Mouse (Mus musculus) intestine, postnatal 0 days (tissue): Measurements from ENCODE around the gene Grm8. TPM values are rescaled to one million over a fixed set of nuclear protein-coding genes. Genes with fewer than 3 reads are reported as not detected.

ENCODE experiments used
- ATAC-seq: fragments of 200-750 bp; cut with Nextera tagmentation; 2 replicates; pipeline ENCODE4 v1.8.0; 2017; ENCODE audit warnings: mild to moderate bottlenecking, moderate TSS enrichment, moderate library complexity
- H3K27ac ChIP-seq: fragments of 300-500 bp; sonication (generic); 2 replicates; pipeline ENCODE4 v1.5.1; 2014; ENCODE audit warnings: mild to moderate bottlenecking, low read depth, low read length, moderate library complexity
- H3K27me3 ChIP-seq: fragments of 300-500 bp; sonication (generic); replicated peaks from 2 replicates; pipeline ENCODE4 v1.6.1; 2014; ENCODE audit warnings: low read length, mixed read lengths; ENCODE audit not compliant: control insufficient read depth, insufficient read depth
- H3K36me3 ChIP-seq: fragments of 300-500 bp; sonication (generic); 2 replicates; pipeline ENCODE4 v1.6.1; 2014; ENCODE audit warnings: mild to moderate bottlenecking, moderate library complexity; ENCODE audit not compliant: control insufficient read depth, insufficient read depth
- H3K4me1 ChIP-seq: fragments of 300-500 bp; sonication (generic); replicated peaks from 2 replicates; pipeline ENCODE4 v1.6.1; 2014; ENCODE audit warnings: antibody characterized with exemption, low read length, mixed read lengths; ENCODE audit not compliant: control insufficient read depth, insufficient read depth
- H3K4me2 ChIP-seq: fragments of 300-500 bp; sonication (generic); replicated peaks from 2 replicates; pipeline ENCODE4 v1.6.1; 2014; ENCODE audit warnings: low read depth, mild to moderate bottlenecking, moderate library complexity
- H3K4me3 ChIP-seq: fragments of 300-500 bp; sonication (generic); 2 replicates; pipeline ENCODE4 v1.5.1; 2014; ENCODE audit warnings: low read depth, low read length
- H3K9ac ChIP-seq: fragments of 300-500 bp; sonication (generic); 2 replicates; pipeline ENCODE4 v1.6.1; 2014; ENCODE audit warnings: mild to moderate bottlenecking, low read depth, low read length
- H3K9me3 ChIP-seq: fragments of 300-500 bp; sonication (generic); 2 replicates; pipeline ENCODE4 v1.6.1; 2016; ENCODE audit warnings: mixed run types; ENCODE audit not compliant: control insufficient read depth
- CTCF ChIP-seq: sonication (generic); IDR thresholded peaks from 2 replicates; pipeline ENCODE4 v1.5.1; 2016; ENCODE audit warnings: low read depth, mild to moderate bottlenecking, control low read depth, antibody characterized with exemption, moderate library complexity
- WGBS: fragments of 180-500 bp; shearing (Covaris S2); extraction: QIAGEN DNeasy Blood & Tissue Kit; methylation state at CpG from one replicate; pipeline ENCODE4 v1.1.7; 2014; 5-methylcytosine and 5-hydroxymethylcytosine counted together
- polyA plus RNA-seq: library from polyadenylated mRNA; unstranded; fragments of >200 nt; fragmentation: Nextera tagmentation; extraction: Ambion mirVana; gene quantifications from 2 replicates; pipeline ENCODE4 v1.2.1, GENCODE M21; 2015

Grm8 gene
- polyA plus RNA-seq, 1 experiment from 2014 or later = 1.1 TPM

DNA sequence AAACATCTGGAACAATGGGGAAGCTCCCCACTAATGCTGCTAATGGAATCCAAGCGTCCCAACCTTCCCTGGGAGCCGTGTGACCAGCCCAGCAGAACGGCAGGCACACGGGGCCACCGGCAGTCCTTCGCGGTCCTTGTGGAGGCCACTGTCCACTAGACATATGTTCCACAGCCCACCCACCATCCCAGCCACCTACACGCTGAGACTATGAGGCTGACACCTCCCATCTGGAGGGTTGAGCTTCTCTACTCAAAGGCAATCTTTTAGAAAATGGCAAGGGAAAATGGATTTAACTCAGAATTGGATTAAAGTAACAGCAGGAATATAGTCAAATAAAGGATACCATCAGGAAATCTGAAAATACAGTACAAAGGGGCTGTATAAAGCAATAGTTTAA is 23.4 kb downstream of the Grm8 start:
- Histone ChIP-seq H3K9me3 (no peaks in the 10 kb centered on the region), H3K36me3 (no peaks in the 10 kb centered on the region), H3K4me2 (no peak overlapping the region), H3K4me3 (no peak overlapping the region), H3K27ac (no peak overlapping the region), H3K9ac (no peak overlapping the region), H3K4me1 (no peaks in the 10 kb centered on the region), H3K27me3 (no peaks in the 10 kb centered on the region)
- 88% methylated on average over 8 of the region's 8 CpGs for WGBS
- ATAC-seq = no peak
- no peak for TF ChIP-seq CTCF

DNA sequence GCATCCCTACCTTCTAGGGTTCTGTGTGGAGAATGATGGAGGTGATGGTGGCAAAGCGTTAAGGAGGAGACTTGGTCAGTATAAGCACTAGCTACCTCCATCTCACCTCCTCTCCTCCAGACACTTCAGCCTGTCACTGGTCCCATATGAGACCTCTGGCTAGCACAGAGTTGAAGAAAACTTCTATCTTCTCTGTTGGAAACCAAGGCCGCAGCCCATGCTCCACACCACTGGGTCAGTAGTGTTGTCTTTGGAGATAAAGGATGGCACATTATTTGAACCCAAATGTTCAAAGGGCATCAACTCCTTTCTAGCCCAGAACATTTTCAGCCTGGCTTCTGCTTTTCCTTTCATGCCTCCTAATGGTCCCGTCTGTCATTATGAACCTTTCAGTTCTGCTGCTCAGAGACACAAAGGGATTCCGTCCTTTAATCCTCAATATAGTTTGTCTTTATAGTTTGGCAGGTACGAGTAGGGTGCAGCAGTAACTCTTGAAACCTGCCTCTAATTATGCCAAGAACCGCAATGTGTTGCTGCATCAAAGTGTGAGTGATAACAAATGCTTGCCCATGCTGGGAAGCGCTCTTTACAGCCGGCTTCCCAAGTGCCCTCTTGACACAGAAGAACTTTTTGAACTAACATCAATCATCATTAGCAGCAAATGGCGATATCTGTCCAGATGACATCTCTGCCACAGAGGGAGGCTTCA is 32.2 kb downstream of the Grm8 start:
- no peaks in the 10 kb centered on the region for H3K27me3 ChIP-seq
- no peak overlapping the region for H3K9ac ChIP-seq
- H3K4me2 ChIP-seq = no peak overlapping the region
- H3K9me3 ChIP-seq = no peaks in the 10 kb centered on the region
- H3K4me3 ChIP-seq = no peak overlapping the region
- WGBS = 54% methylated on average over 9 of the region's 9 CpGs
- no peaks in the 10 kb centered on the region for H3K4me1 ChIP-seq
- no peaks in the 10 kb centered on the region for H3K36me3 ChIP-seq
- H3K27ac ChIP-seq = no peak overlapping the region
- ATAC-seq = no peak
- TF ChIP-seq CTCF = no peak

DNA sequence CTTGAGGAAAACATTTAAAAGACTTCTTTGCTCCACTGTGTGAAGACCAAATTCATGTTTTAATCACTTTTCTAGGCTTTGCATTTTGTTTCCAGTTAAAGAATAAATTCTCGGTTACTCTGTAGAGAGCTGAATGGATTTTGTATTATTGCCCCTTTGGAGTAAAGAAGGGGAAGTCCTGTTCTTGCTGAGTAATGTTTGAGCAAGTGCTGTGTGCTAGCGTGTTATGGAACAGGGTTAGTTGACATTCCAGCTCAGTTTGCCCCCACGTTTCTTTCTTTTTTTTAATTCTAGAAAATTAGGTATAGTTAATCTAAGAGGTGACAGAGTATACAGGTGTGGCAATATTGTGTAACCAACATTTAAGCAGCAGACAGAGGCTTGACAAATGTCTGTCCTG is 35.0 kb downstream of the Grm8 start:
- H3K27ac ChIP-seq = no peak overlapping the region
- H3K9me3 ChIP-seq = no peaks in the 10 kb centered on the region
- no peak for TF ChIP-seq CTCF
- no peak overlapping the region for H3K4me2 ChIP-seq
- no peaks in the 10 kb centered on the region for H3K4me1 ChIP-seq
- WGBS = 75% methylated on average over 3 of the region's 3 CpGs
- no peaks in the 10 kb centered on the region for H3K27me3 ChIP-seq
- no peak for ATAC-seq
- no peaks in the 10 kb centered on the region for H3K36me3 ChIP-seq
- no peak overlapping the region for H3K4me3 ChIP-seq
- no peak overlapping the region for H3K9ac ChIP-seq

DNA sequence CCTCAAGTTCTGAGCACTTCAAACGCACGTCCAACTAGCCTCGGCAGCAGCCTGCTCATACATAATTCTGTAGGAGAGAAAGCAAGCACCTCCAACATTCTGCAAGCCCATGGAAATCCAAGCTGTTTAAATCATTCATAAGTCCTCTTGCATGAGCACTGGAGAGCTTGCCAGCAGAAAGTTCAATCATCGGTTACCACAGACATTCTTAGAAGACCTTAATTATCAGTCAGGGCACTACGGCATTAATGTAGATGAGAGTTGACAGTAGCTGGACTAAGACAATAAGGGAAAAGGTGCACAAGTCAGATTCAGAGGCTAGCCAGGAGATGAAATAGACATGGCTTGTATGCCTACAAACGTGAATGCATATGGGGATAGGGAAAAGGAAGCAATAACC is 42.5 kb downstream of the Grm8 start:
- ATAC-seq = no peak
- no peak overlapping the region for H3K4me2 ChIP-seq
- H3K9ac ChIP-seq = no peak overlapping the region
- H3K27me3 ChIP-seq = no peaks in the 10 kb centered on the region
- no peak overlapping the region for H3K27ac ChIP-seq
- H3K4me1 ChIP-seq = no peaks in the 10 kb centered on the region
- H3K9me3 ChIP-seq = no peaks in the 10 kb centered on the region
- WGBS = 85% methylated on average over 6 of the region's 6 CpGs
- H3K36me3 ChIP-seq = no peaks in the 10 kb centered on the region
- TF ChIP-seq CTCF = no peak
- no peak overlapping the region for H3K4me3 ChIP-seq

DNA sequence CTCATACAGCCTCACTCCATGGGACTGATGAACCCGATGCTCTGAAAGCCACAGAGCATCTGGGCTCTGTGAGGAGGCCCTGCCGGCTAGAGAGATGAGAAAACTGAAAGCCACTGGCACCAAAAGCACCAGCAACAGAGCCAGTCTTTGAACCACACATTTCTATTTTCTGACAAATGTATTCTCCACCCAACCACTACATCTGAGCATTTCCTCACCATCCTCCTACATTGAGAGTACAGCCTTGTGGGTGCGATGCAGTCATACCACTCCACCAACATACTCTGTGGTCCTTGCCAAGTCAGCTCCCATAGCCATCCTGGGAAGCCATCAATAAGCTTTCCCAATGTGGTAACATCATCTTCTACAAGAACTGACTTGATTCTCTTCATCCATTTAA is 43.1 kb downstream of the Grm8 start:
- Histone ChIP-seq H3K4me3 (no peak overlapping the region), H3K9me3 (no peaks in the 10 kb centered on the region), H3K4me2 (no peak overlapping the region), H3K36me3 (no peaks in the 10 kb centered on the region), H3K27ac (no peak overlapping the region), H3K9ac (no peak overlapping the region), H3K4me1 (no peaks in the 10 kb centered on the region), H3K27me3 (no peaks in the 10 kb centered on the region)
- WGBS = 88% methylated on average over 3 of the region's 3 CpGs
- TF ChIP-seq CTCF = no peak
- ATAC-seq = no peak

DNA sequence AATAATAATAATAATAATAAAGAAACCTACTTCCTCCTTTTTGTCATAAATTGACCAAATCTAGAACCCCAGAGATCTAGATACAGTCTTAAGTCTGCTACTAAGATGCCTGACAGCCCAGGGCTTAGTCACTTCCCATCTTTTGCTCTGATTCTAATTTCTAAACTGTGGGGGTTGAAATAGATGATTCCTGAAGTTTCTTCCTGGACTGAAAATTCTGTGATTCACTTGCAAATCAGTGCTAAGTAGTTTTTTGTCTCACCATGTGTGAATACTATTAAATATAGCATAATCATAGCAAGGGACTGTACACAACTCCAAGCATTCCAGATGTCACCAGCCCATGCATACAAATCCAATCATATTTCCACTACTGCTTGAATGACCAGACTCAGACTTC is 44.0 kb downstream of the Grm8 start:
- Histone ChIP-seq H3K36me3 (no peaks in the 10 kb centered on the region), H3K9ac (no peak overlapping the region), H3K4me2 (no peak overlapping the region), H3K27ac (no peak overlapping the region), H3K9me3 (no peaks in the 10 kb centered on the region), H3K27me3 (no peaks in the 10 kb centered on the region), H3K4me1 (no peaks in the 10 kb centered on the region), H3K4me3 (no peak overlapping the region)
- no peak for ATAC-seq
- TF ChIP-seq CTCF = no peak

DNA sequence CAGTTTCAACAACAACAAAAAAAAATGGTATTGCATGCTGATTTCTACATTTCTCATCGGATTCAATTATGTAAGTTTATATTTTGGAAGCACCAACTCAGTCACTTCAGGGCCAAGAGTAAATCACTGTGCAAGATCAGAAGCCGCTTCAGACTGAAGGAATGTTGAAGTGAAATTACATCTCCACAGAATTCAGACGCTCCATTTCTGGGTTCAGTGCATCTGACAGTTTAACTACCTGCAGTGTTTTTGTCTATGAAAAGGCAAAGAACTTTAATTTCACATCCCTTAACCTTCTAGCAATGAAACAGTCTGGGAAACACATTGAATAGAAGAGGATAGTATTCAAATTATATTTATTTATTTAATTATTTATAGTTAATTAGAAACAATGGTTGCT is 59.4 kb downstream of the Grm8 start:
- Histone ChIP-seq H3K4me3 (no peak overlapping the region), H3K27me3 (no peaks in the 10 kb centered on the region), H3K9ac (no peak overlapping the region), H3K4me1 (no peaks in the 10 kb centered on the region), H3K27ac (no peak overlapping the region), H3K9me3 (no peaks in the 10 kb centered on the region), H3K36me3 (no peaks in the 10 kb centered on the region), H3K4me2 (no peak overlapping the region)
- 75% methylated on average over 3 of the region's 3 CpGs for WGBS
- no peak for TF ChIP-seq CTCF
- ATAC-seq = no peak
